Mouse (Mus musculus) ES-E14 (cell line): ENCODE measurements around the gene Galns. TPM values are rescaled to one million over a fixed set of nuclear protein-coding genes. Genes with fewer than 3 reads are reported as not detected.

Experiments
- DNase-seq: peaks from one replicate; pipeline ENCODE4 v3.0.0-alpha.2; 2013; ENCODE audit warnings: low read depth, low spot score
- H3K27ac ChIP-seq: 2 replicates; pipeline ENCODE4 v1.5.1; 2012; ENCODE audit warnings: low read depth, mild to moderate bottlenecking, low read length, moderate library complexity, mixed read lengths; ENCODE audit not compliant: poor library complexity, insufficient read depth, severe bottlenecking
- H3K36me3 ChIP-seq: 2 replicates; pipeline ENCODE4 v1.6.1; 2012; ENCODE audit warnings: mild to moderate bottlenecking, low read length, moderate library complexity, mixed read lengths; ENCODE audit not compliant: control insufficient read depth, poor library complexity, insufficient read depth, severe bottlenecking
- H3K4me1 ChIP-seq, 2 experiments: fragments of 150-350 bp in 1 of 2; sonication (generic) in 1 of 2; 2 replicates each; pipeline ENCODE4 v1.6.1; 2012; ENCODE audit warnings: low read length in 2 of 2, mild to moderate bottlenecking in 1 of 2, mixed read lengths in 1 of 2; ENCODE audit not compliant: control insufficient read depth in 2 of 2, insufficient read depth in 2 of 2, poor library complexity in 1 of 2
- H3K4me3 ChIP-seq, 2 experiments: fragments of 150-350 bp in 1 of 2; sonication (generic) in 1 of 2; 2 replicates each; pipeline ENCODE4 v1.5.1; 2012; ENCODE audit warnings: low read length in 2 of 2, low read depth in 1 of 2, mild to moderate bottlenecking in 1 of 2, mixed read lengths in 1 of 2; ENCODE audit not compliant: insufficient read depth in 1 of 2, poor library complexity in 1 of 2, severe bottlenecking in 1 of 2
- H3K9ac ChIP-seq: 2 replicates; pipeline ENCODE4 v1.6.1; 2012; ENCODE audit warnings: low read depth, mild to moderate bottlenecking, low read length, mixed read lengths; ENCODE audit not compliant: poor library complexity, insufficient read depth, severe bottlenecking
- H3K9me3 ChIP-seq: fragments of 150-350 bp; sonication (generic); 2 replicates; pipeline ENCODE4 v1.6.1; 2012; ENCODE audit warnings: low read depth, mild to moderate bottlenecking, low read length; ENCODE audit not compliant: control insufficient read depth, insufficient read depth
- CHD2 ChIP-seq: IDR thresholded peaks from 2 replicates; pipeline ENCODE4 v1.6.1; 2014; ENCODE audit warnings: mild to moderate bottlenecking, low read depth, low read length, inconsistent platforms
- HCFC1 ChIP-seq: IDR thresholded peaks from 2 replicates; pipeline ENCODE4 v1.6.1; 2012; ENCODE audit warnings: low read length, inconsistent platforms, borderline replicate concordance; ENCODE audit not compliant: insufficient read depth
- MAFK ChIP-seq: IDR thresholded peaks from 2 replicates; pipeline ENCODE4 v1.6.1; 2014; ENCODE audit warnings: mild to moderate bottlenecking, low read depth, low read length, inconsistent platforms; ENCODE audit not compliant: insufficient read depth
- ZC3H11A ChIP-seq: IDR thresholded peaks from 2 replicates; pipeline ENCODE4 v1.6.1; 2012; ENCODE audit warnings: low read depth, mild to moderate bottlenecking, inconsistent platforms, low read length, borderline replicate concordance
- ZNF384 ChIP-seq: IDR thresholded peaks from 2 replicates; pipeline ENCODE4 v1.6.1; 2012; ENCODE audit warnings: low read depth, low read length, inconsistent platforms
- in situ Hi-C, 2 experiments: fragments of 600-800 bp; cut with MboI; formaldehyde crosslinking; loops; one replicate each; pipeline ENCODE4 v1.15.1; 2025; ENCODE audit warnings: low sequenced_read_pairs in 2 of 2, inconsistent platforms in 1 of 2; ENCODE audit not compliant: unreplicated experiment in 2 of 2
- total RNA-seq: library from RNA; depleted of rRNA; stranded (reverse); fragments of 300-350 nt; gene quantifications from 2 replicates; pipeline ENCODE4 v1.2.3, GENCODE M21; 2012

The Galns gene
- total RNA-seq, 1 experiment = 9.2 TPM

DNA sequence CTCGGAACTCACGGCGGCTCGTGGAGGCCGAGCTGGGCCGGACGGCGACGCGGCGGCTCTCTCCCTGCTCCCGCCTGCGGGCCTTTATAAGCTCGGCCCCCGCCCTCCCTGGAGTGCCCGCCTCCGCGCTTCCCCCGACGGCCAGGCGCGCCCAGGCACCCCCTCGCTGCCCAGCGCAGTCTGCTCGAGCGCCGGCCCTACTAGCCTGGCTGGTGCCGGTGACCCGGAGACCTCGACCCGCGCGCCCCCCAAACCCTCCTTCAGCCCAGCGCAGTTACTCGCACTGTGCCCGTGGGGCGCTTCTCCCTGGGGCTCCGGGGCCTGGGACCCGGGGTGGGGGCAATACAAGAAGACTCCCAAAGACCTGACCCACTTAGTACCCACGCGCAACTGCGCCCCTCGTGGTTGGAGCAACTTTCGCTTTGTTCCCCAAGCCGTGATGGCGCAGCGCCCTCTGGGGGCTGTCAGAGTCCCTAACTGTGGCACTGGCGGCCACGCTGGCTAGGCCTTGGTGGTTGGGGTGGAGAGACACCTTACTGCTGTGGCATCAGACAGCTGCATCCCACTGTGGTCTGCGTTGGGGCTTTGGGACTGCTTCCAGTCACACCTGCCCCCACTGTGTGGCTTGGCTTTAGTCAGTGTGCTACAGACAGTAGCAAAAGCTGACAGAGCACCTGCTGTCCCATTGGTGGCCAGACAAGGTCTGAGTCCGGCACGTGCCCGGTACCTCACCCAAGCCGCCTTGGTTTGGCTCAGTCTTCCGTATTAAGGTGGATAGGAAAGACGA is 59.8 kb downstream of the Galns start, which contains the start of gene Piezo1:
Gene Piezo1, minus strand, starts transcription at position 65 of the 787 bp plus-strand sequence.
- H3K9me3 ChIP-seq = no peaks in the 10 kb centered on the region
- H3K9ac ChIP-seq = peak within 1 kb of the TSS; percentile 97
- H3K4me1 ChIP-seq = peaks cover 4 to 32% of the 10 kb centered on the region in 2 experiments; a peak in 3 of 4 replicates
- H3K27ac ChIP-seq = 0 out of 2 replicates have a peak within 1 kb of the TSS, but pooled peaks have one; percentile 29
- peaks cover 3% of the 10 kb centered on the region; the same call in 1 of the 2 replicates for H3K36me3 ChIP-seq
- no peak for DNase-seq
- peak within 1 kb of the TSS; percentile 87 to 92 for H3K4me3 ChIP-seq
- TF ChIP-seq ZC3H11A (0 out of 2 replicates have a peak, but pooled peaks have one; percentile 3), CHD2 (no peak)
- in situ Hi-C loops = no loop called here

DNA sequence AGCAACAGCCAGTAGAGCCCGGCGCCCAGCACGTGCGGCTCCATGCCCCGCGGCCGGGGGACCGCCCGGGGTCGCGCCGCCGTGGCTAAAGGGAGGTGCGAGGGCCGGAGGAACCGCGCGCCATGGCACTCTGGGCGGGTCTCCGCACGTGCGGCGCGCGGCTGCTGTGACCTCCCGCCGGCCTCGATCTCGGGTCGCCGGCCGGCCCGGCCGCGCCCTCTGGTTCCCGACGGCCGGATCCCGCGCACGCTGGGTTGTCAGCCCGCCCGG is 60.3 kb downstream of the Galns start:
- 0 out of 2 replicates have a peak overlapping the region, but pooled peaks have one; percentile 27 for H3K27ac ChIP-seq
- H3K4me3 ChIP-seq = peak overlapping the region; percentile 87 to 92
- H3K36me3 ChIP-seq = peaks cover 3% of the 10 kb centered on the region; the same call in 1 of the 2 replicates
- no peak for DNase-seq
- in situ Hi-C loops = no loop called here
- no peaks in the 10 kb centered on the region for H3K9me3 ChIP-seq
- peaks cover 4 to 35% of the 10 kb centered on the region in 2 experiments; a peak in 3 of 4 replicates for H3K4me1 ChIP-seq
- no peak for TF ChIP-seq CHD2
- no peak for TF ChIP-seq HCFC1
- TF ChIP-seq ZC3H11A = no peak
- no peak for TF ChIP-seq ZNF384
- no peak for TF ChIP-seq MAFK
- H3K9ac ChIP-seq = peak overlapping the region; percentile 97

DNA sequence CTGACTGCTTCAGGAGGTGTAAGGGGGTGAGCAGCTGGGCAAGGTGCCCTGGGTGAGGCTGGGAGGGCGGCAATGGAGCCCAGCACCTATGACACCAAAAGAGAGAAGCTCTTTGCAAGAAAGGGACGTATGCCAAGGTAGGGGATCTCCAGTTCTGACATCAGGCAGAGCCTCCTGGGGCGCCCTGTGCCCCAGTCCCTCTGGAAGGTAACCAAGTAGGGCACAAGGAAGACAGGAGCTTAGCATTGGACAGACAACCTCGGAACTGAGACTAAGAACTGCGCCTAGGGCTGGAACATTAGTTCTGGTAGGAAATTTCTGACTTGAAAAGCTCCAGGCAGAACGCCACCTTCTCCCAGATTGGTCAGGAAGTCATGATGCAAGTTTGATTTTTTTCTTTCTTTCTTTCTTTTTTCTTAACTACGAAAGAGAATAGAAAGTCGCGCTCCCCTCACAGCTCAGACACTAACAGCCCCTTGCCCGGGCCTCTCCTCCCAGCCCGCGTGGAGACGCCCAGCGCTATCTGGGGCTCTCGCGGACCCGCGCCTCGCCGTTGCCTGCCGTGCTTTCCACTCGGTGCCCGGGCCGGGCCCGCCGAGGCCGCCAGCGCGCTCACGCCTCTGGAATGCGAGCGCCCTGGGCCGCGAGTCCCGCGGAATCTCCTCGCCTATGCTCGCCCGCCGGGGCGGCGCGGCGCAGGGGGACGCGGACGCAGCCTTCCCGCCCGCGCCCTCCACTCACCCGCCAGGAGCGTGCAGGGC is 60.8 kb downstream of the Galns start:
- peak overlapping the region; percentile 87 to 92 for H3K4me3 ChIP-seq
- 0 out of 2 replicates have a peak overlapping the region, but pooled peaks have one; percentile 27 for H3K27ac ChIP-seq
- in situ Hi-C loops = no loop called here
- peak overlapping the region; percentile 97 for H3K9ac ChIP-seq
- H3K4me1 ChIP-seq = peaks cover 7 to 37% of the 10 kb centered on the region in 2 experiments; a peak in 3 of 4 replicates
- DNase-seq = no peak
- TF ChIP-seq HCFC1 (0 out of 2 replicates have a peak, but pooled peaks have one; percentile 7), CHD2 (no peak)
- H3K9me3 ChIP-seq = no peaks in the 10 kb centered on the region
- peaks cover 3% of the 10 kb centered on the region; the same call in 1 of the 2 replicates for H3K36me3 ChIP-seq

DNA sequence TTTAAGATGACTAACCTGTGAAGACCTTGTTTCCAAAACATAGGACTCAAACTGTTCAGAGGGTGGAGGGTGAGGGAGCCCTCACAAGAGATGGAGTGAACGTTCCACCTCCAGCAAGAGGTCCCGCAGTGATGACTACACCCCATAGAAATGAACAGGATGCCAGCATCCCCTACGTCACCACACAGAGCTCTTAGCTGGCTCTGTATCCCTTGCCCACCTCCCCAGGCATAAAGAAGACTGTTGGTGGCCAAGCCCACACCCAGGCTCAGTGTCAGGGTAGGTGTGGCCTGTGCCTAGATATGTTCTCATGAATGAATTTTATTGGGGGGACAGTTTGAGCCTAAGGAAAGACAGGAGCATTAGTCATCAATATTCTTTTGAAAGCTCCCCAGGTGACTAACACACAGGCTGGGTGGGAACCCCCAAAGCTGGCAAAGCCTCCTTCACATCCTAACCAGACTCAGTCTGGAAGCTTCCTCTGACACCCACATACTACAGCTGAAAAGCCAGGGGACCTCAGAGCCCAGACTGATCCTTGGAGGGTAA is 62.3 kb downstream of the Galns start:
- TF ChIP-seq HCFC1 (no peak), MAFK (no peak), CHD2 (no peak), ZNF384 (no peak), ZC3H11A (no peak)
- in situ Hi-C loops = no loop called here
- Histone ChIP-seq H3K4me1 (peaks cover 7 to 41% of the 10 kb centered on the region in 2 experiments; a peak in 3 of 4 replicates), H3K9me3 (no peaks in the 10 kb centered on the region), H3K4me3 (no peak overlapping the region), H3K36me3 (peaks cover 3% of the 10 kb centered on the region; the same call in 1 of the 2 replicates), H3K27ac (no peak overlapping the region), H3K9ac (no peak overlapping the region)
- DNase-seq = no peak
